Mouse (Mus musculus): ENCODE data around the gene Ube4b.

Gene Ube4b

DNA sequence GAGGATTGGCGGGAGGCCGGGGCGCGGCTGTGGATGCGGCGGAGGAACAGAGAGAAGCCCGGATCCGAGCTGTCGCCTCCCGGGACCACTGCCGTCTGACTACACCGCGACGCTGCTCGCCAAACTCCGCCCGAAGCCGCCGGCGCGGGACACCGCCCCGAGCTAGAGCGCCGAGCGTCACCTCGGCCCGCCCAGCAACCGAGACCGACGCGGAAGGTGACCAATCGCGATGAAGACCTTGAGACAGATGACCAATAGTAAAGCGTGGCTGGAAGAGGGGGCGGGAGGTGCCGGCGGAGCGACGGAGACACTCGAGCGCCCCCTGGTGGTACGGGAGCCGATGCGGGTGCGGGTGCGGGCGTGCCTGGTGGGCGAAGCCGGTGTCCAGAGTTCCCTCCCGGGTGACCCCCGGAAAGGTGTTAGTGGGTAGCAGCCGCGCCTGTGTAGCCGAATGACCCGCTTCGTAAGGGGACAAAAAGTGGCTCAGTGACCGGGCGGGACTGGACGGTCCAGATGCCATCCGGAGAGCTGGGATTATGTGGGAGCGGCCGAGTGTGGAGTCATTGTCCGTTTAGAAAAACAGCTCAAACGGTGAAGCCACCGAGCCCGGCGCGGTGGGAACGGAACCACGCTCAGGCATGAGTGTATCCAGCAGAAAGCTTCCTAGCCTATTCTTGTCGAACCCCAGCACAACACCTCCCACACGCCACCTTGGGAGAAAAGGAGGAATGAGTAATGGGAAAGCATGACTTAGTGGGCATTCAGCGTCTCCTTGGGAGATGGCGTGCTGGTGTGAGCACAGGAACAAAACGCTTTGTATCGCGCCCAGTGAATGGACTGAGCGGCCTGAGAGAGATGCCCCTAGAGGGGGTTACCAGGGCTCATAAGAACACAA lies 118.7 kb downstream of the Ube4b start, which contains the start of gene Kif1b:
TSS of gene Kif1b (minus strand) at position 98 of the 895 bp plus-strand sequence.
- DNase-seq (ENCODE audit: extremely low read depth, low read depth, low spot score): no peak

DNA sequence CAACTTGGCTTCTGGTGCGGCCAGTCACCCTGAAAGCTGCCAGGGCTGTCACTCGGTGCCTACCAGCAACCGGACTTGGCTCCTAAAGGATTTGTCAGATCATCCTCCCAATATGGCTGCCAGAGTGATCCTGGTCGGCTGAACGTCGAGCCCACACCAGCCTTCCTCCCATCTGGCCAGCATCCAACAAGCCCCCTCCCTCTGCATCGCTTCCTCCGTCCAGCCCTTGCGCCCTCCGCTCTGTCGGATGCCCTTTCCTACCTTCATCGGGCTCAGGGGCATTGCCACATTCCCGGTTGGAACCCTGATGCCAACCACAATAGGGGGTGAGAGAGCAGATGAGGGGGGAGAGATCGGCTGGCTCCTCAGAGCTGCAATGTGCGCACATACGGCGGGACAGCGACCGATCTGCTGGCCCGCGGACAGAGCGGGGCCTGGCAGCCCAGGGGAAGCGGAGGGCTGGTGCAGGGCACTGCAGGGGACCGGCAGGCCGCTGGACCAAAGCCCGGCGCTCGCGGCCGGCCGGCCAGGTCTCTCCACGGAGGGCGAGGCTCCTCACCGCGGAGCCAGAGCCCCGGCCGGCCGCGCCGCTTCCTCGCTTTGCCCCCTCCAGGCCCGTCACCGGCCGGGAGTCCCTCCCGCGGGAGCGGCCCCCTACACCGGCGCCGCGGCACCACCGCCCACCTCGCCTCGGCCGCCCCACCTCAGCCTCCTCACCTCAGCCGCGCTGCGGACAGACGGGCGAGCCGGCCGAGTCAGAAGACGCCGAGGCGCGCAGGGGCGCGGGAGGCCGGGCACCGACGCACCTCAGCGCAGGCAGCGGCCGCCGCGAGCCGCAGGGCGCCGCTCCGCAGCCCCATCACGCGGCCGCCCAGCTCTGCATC lies 119.6 kb downstream of the Ube4b start:
- no peak for DNase-seq (ENCODE audit: extremely low read depth, low read depth, low spot score)

DNA sequence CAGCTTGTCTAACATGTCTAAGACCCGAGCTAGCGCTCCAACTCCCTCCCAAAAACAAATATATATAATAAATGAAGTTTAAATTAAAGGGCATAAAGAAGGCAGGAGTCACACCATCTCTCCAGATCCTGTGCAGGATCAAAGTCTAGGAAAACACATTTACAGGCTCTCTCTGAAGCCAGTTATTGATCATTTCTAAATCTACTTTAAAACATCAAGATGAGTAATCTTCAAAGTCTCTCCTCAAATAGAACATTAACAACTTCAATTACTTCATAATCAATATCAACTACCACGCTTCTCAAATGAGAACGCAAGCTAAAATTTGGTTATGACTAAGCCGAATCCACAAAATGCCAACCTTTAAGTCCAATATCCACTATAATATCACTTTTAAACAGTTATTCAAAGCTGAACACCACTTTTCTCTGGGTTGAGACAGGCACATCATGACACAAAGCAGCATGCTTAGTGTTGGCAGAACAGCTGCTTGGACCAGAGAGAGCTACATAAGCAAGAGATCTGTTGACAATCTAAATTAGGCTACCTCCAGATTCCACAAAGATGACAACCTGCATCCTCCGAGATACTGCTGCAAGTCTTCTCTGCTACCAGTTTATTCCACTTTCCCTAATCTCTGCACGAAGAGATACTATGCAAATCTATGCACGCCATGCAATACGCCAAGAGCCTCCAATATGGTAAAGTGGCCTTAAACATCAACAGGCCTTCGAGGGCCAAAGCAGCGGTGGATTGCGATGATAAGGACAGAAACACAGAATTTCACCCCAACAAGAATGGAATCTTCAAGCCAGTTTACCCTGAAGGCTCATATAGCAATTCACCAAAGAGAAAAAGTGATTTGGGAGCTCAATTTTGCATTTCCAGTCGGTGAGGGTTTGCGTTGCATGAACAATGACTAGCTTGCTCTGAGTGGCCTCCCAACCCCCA lies 120.5 kb downstream of the Ube4b start:
- no peak for DNase-seq (ENCODE audit: extremely low read depth, low read depth, low spot score)

DNA sequence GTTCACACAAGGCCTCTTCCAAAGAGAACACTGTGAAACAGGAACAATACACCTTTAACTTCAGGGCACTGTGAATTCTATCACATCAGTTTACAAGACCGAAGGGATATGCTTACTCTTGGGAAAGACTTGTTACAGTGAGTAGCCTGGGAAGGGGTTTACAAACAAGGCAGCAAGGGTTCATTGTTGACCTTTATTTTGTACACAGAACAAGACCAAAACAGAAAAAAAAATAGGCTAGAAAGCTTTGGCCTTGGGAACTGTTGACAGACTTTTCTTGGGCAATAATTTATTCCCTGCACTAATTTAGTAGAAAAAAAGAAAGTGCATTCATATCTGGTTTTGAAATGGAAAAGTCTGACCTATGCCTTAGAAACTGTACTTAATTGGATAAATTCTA lies 122.1 kb downstream of the Ube4b start:
- no peak for DNase-seq (ENCODE audit: extremely low read depth, low read depth, low spot score)

DNA sequence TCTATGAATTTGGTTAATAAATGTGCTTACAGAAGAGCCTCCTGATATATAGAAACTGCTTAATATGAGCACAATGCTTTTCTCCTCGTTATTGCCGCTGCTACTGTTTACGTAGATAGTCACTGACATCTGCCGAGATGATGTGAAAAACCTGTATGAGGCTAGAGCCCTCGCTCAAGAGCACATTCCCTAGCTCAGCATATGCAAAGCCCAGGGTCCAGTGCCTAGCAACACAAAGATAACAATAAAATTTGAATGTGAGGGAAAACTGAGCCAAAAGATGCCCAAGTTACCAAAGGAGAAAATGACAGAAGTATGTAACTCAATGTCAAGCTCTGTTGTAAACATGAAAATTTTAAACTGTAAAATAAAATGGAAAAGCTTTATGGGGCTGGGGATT lies 123.0 kb downstream of the Ube4b start:
- DNase-seq (ENCODE audit: extremely low read depth, low read depth, low spot score): no peak

DNA sequence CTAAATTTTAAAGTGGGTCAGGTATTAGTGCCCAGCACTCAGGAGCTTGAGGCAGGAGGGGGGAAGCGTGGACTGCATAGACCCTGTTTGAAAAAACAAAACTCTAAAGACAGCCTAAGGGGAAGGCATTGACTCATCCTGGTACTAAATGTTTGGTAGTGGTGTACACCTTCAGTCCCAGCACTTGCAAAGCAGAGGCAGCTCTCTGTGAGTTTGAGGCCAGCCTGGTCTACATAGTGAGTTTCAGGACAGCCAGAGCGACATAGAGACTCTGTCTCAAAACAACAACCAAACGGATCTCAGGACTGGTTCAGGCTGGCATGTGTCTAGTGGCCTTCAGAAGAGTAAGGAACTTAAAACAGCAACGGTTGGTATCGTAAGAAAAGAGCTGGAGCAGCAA lies 123.8 kb downstream of the Ube4b start:
- DNase-seq (ENCODE audit: extremely low read depth, low read depth, low spot score): no peak

DNA sequence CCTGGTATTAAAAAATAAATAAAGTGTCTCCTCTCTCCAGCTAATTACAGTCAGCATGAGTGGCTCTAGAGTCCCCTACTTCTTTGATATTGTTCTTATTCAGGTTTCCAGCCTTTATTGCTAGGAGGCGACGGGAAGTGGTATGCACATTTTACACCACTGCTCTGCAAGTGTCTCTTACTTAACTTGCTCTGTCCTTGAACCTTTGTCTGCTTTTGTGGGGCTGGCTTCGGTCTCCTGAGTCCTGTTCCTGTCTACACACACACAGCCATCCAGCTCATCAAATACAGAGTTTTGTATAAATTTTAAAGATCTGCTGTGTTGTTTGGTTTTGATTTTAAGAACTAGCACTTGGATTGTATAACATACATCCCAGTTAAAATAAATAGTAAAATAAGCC lies 124.4 kb downstream of the Ube4b start:
- no peak for DNase-seq (ENCODE audit: extremely low read depth, low read depth, low spot score)

DNA sequence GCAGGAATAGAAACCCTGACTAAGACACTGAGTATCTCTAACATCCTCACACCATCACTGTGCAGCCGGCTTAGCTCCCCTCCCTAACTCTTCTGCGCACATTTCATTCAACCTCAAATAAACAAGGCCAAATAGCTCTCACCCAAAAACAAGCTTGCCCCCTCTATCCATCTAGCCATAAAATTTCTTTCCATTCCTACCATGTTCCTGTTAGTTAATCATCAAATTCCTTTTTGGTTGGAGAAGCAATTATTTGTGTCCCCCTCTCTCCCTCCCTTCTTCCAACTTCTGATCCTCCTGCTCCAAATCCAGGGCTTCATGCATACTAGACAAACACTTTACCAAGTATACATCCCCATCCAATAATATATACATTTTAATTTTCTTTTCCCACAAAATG lies 130.0 kb downstream of the Ube4b start:
- DNase-seq (ENCODE audit: extremely low read depth, low read depth, low spot score): no peak

DNA sequence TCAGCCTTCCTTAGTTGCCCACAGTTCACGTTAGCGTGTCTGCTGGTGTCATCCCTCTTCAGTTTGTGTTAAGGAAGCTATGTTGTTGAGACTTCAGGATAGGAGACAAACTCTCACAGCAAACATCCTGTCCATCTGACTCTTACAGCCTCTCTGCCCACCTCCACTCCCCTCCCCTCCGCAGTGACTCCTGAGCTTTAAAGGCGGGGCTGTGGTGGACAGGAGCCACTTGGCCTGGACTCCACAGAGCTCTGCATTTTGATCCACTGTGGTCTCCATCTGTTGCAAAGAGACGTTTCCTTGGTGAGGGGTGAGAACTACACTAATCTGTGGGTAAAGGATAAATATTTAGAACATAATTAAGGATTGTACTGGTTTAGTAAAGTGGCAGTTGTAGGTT lies 133.6 kb downstream of the Ube4b start:
- DNase-seq (ENCODE audit: extremely low read depth, low read depth, low spot score): no peak

DNA sequence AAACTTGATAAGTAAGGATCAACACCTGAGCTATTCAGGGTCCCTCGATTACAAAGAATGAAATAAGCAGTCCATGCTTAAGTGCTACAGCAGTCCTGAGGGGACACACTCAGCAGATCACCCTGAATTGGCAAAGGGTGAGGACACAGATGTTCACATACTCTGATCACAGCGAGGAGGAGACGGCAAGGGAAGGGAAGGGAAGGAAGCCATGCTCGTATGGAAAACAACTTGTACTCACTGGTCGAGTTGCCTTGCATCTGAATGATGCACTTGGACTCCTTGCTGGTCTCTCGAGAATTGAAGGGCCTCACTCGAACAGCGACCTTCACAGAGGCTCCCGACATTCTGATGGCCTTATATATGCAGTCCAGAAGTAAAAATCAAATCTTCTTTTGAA lies 135.5 kb downstream of the Ube4b start:
- DNase-seq (ENCODE audit: extremely low read depth, low read depth, low spot score): no peak

DNA sequence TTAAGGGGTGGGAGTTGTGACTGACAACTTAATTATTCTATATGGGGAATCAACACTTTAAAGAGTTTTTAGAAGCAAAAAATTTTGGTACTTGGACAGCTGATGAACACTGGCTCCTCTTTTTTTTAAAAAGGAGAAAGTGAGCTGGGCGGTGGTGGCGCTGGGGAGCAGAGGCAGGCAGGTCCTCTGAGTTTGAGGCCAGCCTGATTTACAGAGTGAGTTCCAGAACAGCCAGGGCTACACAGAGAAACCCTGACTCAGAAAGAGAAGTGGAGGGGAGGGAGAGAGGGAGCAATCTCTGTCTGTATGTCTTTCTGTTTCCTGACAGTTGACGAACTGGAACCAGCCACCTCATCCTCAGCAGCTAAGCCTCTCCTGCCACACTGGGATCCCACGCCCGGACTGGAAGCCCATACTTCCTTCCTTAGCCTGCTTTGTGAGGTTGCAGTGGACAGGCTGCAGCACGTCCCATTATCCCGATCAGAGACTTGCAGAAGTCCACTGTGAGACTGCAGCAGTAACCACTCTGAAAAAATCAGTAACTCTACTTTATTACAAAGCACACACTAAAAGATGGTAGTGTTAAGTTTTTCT lies 136.3 kb downstream of the Ube4b start:
- DNase-seq (ENCODE audit: extremely low read depth, low read depth, low spot score): no peak

DNA sequence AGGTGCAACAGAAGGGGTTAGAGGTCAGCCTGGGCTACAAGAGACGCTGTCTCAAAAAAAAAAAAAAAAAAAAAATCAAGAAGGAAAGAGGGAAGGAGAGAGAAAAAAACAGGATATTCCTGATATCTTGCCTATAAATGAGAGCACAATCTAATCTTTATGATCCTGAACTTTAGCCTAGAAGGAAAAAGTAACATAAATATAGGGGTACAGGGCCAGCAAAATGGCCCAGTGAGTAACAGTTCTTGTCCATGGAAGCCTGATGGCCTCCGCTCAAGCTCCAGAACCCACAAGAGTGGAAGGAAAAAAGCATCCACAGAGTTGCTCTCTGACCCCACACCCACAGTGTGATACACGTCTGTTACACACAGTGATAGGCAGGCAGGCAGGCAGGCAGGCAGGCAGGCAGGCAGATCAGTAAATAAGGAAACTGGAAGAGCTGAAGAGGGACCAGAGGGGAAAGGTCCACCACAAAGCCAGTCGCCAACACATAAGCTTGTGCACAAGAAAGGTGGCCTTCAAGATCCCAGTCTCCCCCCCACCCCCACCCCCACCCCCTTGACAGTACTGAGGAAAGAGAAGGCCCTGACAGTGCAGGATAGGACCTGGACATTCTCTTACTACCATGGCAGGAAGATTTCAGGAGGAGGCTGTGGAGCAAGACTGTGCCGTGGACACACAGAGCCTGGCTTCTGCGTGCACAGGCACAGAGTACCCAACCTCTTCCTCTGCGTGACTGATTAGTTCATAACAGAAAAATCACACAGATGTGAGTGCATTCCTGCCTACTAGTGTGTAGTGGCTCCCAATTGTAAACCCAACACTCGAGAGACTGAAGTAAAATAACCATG lies 140.0 kb downstream of the Ube4b start:
- no peak for DNase-seq (ENCODE audit: extremely low read depth, low read depth, low spot score)

DNA sequence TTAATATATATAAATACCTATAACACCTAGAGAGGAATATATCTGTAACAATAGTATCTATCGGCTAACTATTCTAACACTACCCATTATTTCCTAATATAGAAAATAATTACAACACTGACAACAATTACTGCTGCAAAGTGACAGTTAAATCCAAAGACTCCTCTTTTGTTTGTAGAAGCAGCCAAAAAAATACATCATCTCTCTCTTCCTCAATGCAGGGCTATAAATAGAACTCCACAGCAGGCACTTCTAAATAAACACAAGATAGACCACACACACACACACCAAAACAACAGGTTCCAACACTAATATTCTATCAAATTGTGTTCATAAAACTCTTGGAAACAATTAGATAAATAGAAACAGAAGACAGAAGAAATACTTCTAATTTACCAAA lies 140.9 kb downstream of the Ube4b start:
- DNase-seq (ENCODE audit: extremely low read depth, low read depth, low spot score): no peak

DNA sequence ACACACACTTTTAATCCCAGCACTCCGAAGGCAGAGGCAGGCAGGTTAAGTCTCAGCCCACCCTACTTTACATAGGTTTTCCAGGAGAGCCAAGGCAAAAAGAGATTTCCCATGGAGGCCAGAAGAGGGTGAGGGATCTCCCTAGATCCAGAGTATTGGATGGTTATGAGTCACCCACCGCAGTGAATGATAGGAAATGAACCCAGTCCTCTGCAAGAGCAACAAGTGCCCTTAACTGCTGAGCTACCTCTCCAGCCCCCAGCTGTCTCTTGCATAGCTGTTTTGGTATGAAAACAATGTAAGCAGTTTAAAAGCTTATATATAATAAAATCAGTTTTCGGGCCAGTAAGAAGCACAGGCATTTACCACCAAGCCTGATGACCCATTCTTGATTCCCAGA lies 143.5 kb downstream of the Ube4b start:
- no peak for DNase-seq (ENCODE audit: extremely low read depth, low read depth, low spot score)

DNA sequence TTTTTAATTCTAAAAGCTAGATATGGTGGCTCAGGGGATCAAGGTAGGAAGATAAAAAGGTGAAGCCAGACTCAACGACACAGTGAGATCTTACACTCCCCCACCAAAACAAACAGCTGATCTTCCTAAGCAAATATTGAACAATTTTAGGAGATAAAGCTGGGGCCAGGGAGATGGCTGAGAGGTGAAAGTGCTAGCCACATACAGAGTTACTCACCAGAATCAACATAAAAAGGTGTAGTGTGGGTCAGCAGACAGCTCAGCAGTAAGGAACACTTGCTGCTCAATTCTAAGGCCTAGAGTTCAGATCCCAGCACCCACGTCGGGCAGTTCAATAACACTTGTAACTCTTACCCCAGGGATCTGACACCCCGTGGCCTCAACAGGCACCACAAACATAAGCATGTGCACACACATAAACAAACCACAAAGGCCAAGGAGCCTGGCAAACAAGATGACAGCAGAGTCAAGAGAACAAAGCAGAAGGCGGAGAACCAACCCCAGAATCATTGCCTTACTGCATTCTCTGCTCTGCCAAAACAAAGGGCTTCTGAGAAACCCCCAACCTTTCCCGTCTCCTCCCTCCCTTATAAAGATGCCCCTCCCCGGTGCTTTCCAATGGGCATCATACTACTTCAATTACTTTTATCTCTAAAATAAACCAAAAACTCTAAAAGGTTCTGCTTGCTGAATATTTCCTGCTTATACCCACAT lies 144.4 kb downstream of the Ube4b start:
- DNase-seq (ENCODE audit: extremely low read depth, low read depth, low spot score): no peak

Data from fat pad, adult 2 months (tissue).